Mouse (Mus musculus): ENCODE results near the gene Scn1a. TPM values are rescaled to one million over a fixed set of nuclear protein-coding genes. Genes with fewer than 3 reads are reported as not detected.

Scn1a gene
- total and polyA plus RNA-seq, 2 experiments from 2014 or later, result 13.1 to 14.5 TPM

DNA sequence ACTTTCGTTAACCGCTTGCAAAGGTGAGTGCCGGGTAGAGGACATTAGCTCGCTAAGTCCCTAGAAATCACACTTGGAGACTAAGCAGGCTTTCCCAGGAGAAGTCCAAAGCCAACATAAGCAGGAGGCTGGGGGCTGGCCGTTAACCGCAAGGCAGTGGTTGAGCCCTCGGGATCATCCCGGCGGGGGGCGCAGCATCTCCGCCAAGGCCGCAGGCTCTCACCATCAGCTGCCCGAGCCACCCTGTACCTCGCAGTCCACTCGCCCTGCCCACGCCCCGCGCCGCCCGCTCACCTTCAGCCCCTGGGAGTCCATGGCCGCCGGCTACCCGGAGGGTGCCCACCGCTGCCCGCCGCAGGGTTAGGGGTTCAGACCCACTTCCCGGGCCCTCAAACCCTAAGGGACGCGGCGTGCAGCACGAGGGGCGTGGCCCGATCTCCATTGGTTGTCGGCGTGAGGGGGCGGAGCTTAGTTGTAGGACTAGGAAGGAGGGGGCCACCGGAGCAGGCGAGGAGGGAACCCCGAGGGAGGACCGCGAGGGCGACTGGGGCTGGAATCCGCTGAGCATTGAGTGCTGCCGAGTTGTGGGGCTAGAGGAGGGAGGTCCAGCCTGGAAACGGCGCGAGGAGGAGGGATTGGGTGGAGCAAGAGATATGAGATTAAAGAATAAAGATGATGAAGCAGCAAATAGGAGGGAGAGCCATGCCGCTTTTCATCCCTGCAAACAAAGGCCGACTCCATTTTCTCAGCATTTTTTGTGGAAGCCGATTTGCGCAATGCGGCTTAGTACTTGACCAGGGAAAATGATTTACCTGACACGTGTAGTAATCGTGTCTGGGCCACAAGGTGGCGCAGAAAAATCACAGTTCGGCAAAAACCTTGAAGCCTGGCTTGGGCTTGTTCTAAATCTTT lies 184.2 kb downstream of the Scn1a start, which contains the start of gene Ttc21b:
Gene Ttc21b, minus strand, starts transcription at position 398 of the 912 bp plus-strand sequence.
- no peaks in the 10 kb centered on the region for H3K27me3 ChIP-seq (ENCODE audit: insufficient read depth, low read length)
- H3K36me3 ChIP-seq (ENCODE audit: insufficient read depth), result peaks cover 2% of the 10 kb centered on the region; the same call in 1 of the 2 replicates
- peak within 1 kb of the TSS; percentile 75 for H3K9ac ChIP-seq
- H3K27ac ChIP-seq (ENCODE audit: low read depth, low read length), result peak within 1 kb of the TSS; percentile 97
- WGBS, result under 1% methylated on average over 56 of the region's 56 CpGs
- DNase-seq, result peak; percentile 98
- H3K4me1 ChIP-seq (ENCODE audit: insufficient read depth), result 0 out of 2 replicates have a peak, but pooled peaks cover 12% of the 10 kb centered on the region
- peak within 1 kb of the TSS; percentile 65 for H3K4me3 ChIP-seq (ENCODE audit: low read depth, low read length)
- peak; percentile 85 for TF ChIP-seq CTCF (IDR thresholded peaks at IDR 0.05; ENCODE audit: low read depth)
- H3K4me2 ChIP-seq (ENCODE audit: low read depth), result peak within 1 kb of the TSS; percentile 71
- peak; percentile 99 for ATAC-seq
- no peaks in the 10 kb centered on the region for H3K9me3 ChIP-seq (ENCODE audit: low read length)

DNA sequence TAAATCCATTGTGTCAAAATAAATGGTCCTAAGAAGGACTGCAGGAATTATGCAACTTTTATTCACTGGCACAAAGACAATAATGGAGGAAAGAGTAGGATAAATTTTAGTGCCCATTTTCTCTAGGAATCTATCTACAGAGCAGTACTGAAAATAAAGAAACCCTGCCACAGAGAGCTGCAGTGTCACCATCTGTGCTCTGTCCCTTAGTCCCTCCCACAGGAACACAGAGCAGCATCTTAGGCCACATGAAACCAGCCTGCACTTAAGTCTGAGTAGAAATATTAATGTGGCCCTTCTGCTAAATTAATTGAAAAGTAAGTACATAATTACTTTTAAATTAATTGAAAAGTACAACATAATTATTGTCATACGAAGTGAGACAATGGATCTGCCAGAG lies 196.6 kb downstream of the Scn1a start:
- no peaks in the 10 kb centered on the region for H3K9me3 ChIP-seq (ENCODE audit: low read length)
- no peak for TF ChIP-seq CTCF (IDR thresholded peaks at IDR 0.05; ENCODE audit: low read depth)
- H3K9ac ChIP-seq, result no peak overlapping the region
- DNase-seq (no peak), ATAC-seq (no peak)
- H3K4me1 ChIP-seq (ENCODE audit: insufficient read depth), result no peaks in the 10 kb centered on the region
- no peak overlapping the region for H3K27ac ChIP-seq (ENCODE audit: low read depth, low read length)
- no peaks in the 10 kb centered on the region for H3K27me3 ChIP-seq (ENCODE audit: insufficient read depth, low read length)
- H3K4me3 ChIP-seq (ENCODE audit: low read depth, low read length), result no peak overlapping the region
- H3K4me2 ChIP-seq (ENCODE audit: low read depth), result no peak overlapping the region
- H3K36me3 ChIP-seq (ENCODE audit: insufficient read depth), result peaks cover 24% of the 10 kb centered on the region
- 61% methylated on average over 1 of the region's 1 CpGs for WGBS

DNA sequence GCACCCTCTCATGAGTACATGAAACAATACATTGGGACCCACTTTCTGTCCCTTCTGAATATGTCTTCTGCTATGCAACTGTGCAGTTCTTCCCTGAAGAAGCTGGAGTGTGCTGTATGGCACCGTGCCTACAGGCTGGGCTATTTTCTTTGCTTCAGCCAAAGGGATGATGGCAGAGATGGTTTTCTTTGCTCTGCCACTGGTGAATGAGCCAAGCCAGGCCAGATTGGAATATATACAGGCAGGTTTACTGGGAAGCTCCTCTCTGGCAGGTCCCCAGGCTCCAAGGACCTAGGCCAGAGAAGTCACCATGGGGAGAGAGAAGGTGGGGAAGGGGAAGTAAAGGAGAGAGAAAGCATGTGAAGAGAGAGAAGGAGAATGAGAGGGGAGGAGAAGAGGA lies 200.3 kb downstream of the Scn1a start:
- H3K4me2 ChIP-seq (ENCODE audit: low read depth), result no peak overlapping the region
- no peaks in the 10 kb centered on the region for H3K27me3 ChIP-seq (ENCODE audit: insufficient read depth, low read length)
- WGBS, result 98% methylated on average over 1 of the region's 1 CpGs
- DNase-seq (no peak), ATAC-seq (no peak)
- peaks cover 29% of the 10 kb centered on the region; the same call in 1 of the 2 replicates for H3K36me3 ChIP-seq (ENCODE audit: insufficient read depth)
- no peak overlapping the region for H3K4me3 ChIP-seq (ENCODE audit: low read depth, low read length)
- H3K9me3 ChIP-seq (ENCODE audit: low read length), result no peaks in the 10 kb centered on the region
- H3K27ac ChIP-seq (ENCODE audit: low read depth, low read length), result no peak overlapping the region
- no peaks in the 10 kb centered on the region for H3K4me1 ChIP-seq (ENCODE audit: insufficient read depth)
- H3K9ac ChIP-seq, result no peak overlapping the region
- no peak for TF ChIP-seq CTCF (IDR thresholded peaks at IDR 0.05; ENCODE audit: low read depth)

DNA sequence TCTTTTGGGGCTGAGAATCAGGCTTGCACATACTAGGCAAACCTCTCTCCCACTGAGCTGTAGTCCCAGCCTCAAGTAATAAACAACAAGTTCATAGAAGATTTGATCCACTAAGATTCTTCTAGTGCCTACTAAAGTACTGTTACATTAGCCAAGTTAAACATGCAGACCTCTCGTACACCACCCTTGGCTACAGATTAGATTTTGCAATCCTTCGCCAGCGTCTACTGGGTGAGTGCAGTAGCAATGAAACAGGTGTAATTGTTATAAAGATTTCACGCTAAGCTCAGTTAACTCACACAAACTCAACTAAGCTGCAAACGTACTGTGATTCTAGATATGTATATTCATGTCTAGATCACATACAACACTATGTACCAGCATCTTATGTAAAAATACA lies 201.8 kb downstream of the Scn1a start:
- WGBS, result 95% methylated on average over 5 of the region's 5 CpGs
- Histone ChIP-seq H3K27ac (ENCODE audit: low read depth, low read length) (no peak overlapping the region), H3K4me1 (ENCODE audit: insufficient read depth) (no peaks in the 10 kb centered on the region), H3K9ac (no peak overlapping the region), H3K36me3 (ENCODE audit: insufficient read depth) (peaks cover 31% of the 10 kb centered on the region; the same call in 1 of the 2 replicates), H3K4me3 (ENCODE audit: low read depth, low read length) (no peak overlapping the region), H3K27me3 (ENCODE audit: insufficient read depth, low read length) (no peaks in the 10 kb centered on the region), H3K4me2 (ENCODE audit: low read depth) (no peak overlapping the region), H3K9me3 (ENCODE audit: low read length) (no peaks in the 10 kb centered on the region)
- no peak for ATAC-seq
- no peak for TF ChIP-seq CTCF (IDR thresholded peaks at IDR 0.05; ENCODE audit: low read depth)
- no peak for DNase-seq

DNA sequence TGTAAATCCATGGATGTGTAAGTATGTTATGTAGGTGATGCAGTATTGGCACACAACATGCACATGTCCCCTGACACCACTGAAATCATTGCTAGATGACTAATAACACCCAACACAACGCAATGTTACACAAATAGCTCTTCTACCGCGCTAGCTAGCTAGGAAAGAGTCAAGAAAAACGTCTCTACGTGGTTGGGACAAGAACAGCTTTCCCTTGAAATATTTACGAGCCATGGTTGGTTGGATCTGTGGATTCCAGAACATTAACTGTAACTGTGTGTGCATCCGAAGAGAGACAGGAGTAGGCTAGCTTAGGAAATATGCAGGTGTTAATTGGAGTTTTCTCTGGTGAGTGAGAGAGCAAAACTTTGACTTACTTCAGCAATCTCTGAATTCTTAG lies 219.7 kb downstream of the Scn1a start:
- ATAC-seq, result no peak
- WGBS, result 97% methylated on average over 7 of the region's 7 CpGs
- H3K4me2 ChIP-seq (ENCODE audit: low read depth), result no peak overlapping the region
- H3K36me3 ChIP-seq (ENCODE audit: insufficient read depth), result peaks cover 26% of the 10 kb centered on the region
- no peak for TF ChIP-seq CTCF (IDR thresholded peaks at IDR 0.05; ENCODE audit: low read depth)
- H3K4me3 ChIP-seq (ENCODE audit: low read depth, low read length), result no peak overlapping the region
- H3K9ac ChIP-seq, result no peak overlapping the region
- H3K27ac ChIP-seq (ENCODE audit: low read depth, low read length), result no peak overlapping the region
- DNase-seq, result no peak
- H3K4me1 ChIP-seq (ENCODE audit: insufficient read depth), result no peaks in the 10 kb centered on the region
- H3K27me3 ChIP-seq (ENCODE audit: insufficient read depth, low read length), result no peaks in the 10 kb centered on the region
- H3K9me3 ChIP-seq (ENCODE audit: low read length), result no peaks in the 10 kb centered on the region

Other genes starting within 250 kb of the Scn1a start
- gene Ttc21b, start 184.2 kb downstream of the Scn1a start, total RNA-seq (2014; rRNA removed), result 14.5 and 15.3 TPM in 2 replicates
- gene Ttc21b, start 184.2 kb downstream of the Scn1a start, polyA plus RNA-seq (2015; fragmentation: Nextera tagmentation; extraction: Ambion mirVana), result 4.0 and 6.1 TPM in 2 replicates
- gene Scn9a, start 194.1 kb upstream of the Scn1a start, total RNA-seq (2014; rRNA removed), result 10.2 and 14.7 TPM in 2 replicates
- 2.2 and 6.3 TPM in 2 replicates for gene Scn9a, start 194.1 kb upstream of the Scn1a start, polyA plus RNA-seq (2015; fragmentation: Nextera tagmentation; extraction: Ambion mirVana)